Mouse (Mus musculus) thymus, postnatal 14 days (tissue): ENCODE data around the gene Nceh1.
A peak's percentile ranks its signal among the peaks of the same experiment; 100 is the strongest.
"Not testable (repeated sequence)": the region's sequence is repeated elsewhere in the genome, so short reads cannot be mapped to it uniquely, and the experiment has no call there.

Source experiments
- DNase-seq: peaks from one replicate; pipeline ENCODE4 v3.0.0; 2021

Gene Nceh1

DNA sequence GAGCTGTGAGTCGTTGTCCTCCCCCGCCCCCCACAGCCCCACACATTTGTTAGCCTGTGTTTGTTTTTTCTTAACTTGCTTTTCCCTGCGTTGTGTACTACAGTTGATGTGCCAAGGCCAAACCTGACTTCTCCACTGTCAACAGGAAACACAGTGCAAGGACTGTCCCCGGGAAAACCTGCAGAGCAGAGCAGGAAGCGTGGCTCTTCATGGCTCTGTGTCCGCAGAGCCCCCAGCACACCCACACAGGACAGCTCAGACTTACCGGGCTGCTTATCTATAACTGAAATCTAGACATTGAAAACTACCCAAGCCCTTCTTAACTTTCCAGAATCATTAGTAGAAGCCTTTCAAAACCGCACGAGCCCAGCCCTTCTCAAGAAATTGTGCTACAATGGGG, 102.3 kb downstream of the Nceh1 start:
- peak; percentile 28 for DNase-seq

GRCm38 (mm10) chr3:27288301-27288700, 105.5 kb downstream of the Nceh1 start:
- DNase-seq = no peak

DNA sequence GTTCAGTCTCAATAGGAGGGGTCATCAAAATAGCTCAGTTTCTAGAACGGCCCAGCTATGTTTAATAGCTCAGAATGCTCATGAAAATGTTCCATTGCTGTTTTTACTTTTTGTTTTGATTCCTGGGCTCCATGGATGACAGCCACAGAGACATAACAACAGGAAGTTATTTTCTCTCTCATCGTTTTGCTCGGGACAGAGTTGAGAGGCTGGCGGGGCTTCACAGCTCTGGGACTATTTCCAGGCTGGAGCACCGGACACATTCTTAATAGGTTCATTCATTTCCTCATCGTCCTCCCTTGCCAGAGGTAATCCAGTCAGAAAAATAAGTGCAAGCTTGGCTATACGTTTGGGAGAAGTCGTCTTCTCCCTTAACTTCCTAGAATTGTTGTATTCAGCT, 106.1 kb downstream of the Nceh1 start:
- no peak for DNase-seq

DNA sequence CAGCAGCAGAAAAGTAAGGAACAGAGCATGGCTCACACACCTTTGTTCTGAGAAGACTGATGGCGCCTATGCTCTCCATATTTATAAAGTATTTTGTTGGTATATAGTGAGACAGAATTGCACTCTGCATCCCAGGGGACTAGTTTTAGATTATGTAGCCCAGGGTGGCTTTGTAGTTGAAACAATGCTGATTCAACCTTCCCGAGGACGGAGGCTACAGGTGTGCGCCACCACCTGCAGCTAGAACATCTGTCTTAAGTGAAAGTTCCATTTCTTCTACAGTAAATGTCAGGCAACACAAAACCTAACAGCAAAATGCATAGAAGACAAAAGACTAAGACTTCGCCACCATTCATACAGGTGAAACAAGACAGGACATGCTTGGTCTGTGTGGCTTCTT, 107.5 kb downstream of the Nceh1 start:
- DNase-seq = no peak

DNA sequence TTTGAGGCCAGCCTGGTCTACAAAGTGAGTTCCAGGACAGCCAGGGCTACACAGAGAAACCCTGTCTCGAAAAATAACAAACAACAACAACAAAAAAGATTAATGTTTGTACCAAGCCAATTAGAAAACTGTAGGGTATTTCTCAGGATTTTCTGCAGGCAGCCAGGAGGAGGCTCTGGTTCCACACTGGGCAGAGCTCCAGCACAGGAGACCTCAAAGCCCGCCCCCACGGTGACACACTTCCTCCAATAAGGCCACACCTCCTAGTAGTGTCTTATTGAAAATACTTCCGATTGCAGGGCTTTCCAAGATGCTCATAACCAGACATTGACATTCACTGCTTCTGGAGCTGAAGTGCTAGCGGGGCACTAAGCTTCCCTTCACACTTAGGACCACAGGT, 108.2 kb downstream of the Nceh1 start:
- not testable (repeated sequence) for DNase-seq

GRCm38 (mm10) chr3:27291411-27291810, 108.6 kb downstream of the Nceh1 start:
- DNase-seq = not testable (repeated sequence)

- no peak for DNase-seq
These were observed 111.0 kb downstream of the Nceh1 start for GRCm38 (mm10) chr3:27293645-27294385.

- DNase-seq = no peak
These were observed 117.7 kb downstream of the Nceh1 start for GRCm38 (mm10) chr3:27300451-27300850.

DNA sequence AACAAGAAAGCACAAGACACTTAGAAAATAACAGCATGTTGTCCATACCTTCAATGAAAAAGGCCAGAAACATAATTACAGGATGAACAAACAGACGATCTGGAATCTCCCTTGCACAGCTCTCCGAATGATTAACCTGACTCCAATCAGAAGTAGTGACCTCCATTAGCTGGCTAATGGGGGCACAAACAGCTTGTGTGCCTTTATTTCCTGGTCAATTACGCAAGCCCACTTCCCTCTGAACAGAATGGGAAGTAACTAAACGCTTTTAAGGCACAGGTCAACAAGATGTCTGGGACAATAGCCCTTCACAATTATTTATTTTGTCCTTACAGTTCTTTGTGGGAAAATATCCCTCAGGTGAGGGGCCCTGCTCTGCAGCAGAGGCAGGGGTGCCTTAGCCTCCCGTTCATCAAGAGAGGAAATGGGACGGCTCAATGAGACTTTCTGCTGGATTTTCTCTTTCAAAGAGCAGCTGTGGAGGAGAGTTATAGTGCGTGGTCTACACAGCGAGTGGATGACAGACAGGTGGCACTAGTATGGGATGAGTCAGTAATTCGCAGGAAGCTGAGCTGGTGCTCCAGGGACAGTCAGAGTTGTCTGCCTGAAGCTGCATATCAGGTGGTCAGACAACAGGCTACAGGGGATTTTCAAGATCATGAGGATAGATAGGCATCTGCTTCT, 119.7 kb downstream of the Nceh1 start:
- no peak for DNase-seq

- DNase-seq = no peak
These were observed 124.0 kb downstream of the Nceh1 start for GRCm38 (mm10) chr3:27306815-27307214.

GRCm38 (mm10) chr3:27310973-27311372, 128.2 kb downstream of the Nceh1 start:
- no peak for DNase-seq

DNA sequence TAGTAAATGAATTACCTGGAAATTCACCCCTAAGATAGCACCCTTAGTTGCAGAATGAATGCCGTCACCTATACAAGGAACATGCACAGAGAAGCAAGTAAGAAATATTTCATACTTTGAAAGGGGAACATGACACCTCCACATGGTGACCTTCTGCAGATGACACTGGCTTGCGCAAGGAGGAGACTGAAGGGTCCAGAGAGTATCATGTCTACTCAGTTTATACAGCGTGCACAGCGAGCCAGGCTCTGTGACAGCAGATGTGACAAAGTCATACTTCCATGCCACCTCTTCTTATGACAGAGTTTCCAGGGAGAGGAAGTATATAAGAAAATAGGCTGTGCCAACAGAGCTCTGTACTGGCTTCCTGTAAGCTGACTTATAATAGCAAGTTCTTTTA, 128.7 kb downstream of the Nceh1 start:
- DNase-seq = no peak

DNA sequence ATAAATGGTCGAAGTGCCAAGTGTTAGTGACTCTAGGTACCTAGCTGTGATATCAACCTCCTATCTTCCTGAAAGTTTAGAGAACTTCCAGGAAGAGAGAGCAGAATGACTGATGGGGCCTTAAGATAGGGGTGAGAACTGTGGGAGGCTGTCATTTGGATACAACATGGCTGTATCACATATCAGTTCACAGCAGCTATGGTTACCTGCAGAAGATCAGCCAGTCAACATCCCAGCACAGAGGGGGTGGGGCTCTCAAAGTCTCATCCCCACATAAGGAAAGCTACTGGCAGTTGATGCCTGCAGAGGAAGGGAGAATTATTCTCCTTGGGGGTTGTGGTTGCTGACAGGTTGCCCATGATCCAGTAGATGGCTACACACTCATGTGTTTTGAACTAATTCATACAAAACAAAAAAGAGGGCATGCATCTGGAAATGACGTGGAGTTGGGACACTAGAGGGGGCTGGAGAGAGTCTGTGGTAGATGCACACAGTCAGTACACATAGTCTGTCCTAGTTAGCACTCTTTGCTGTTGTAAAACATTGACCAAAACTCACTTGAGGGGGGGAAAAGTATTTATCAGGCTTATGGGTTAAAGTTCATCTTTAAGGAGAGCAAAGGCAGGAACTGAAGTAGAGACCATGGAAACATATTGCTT, 131.9 kb downstream of the Nceh1 start:
- peak; percentile 54 for DNase-seq

- peak; percentile 60 for DNase-seq
These were observed 134.0 kb downstream of the Nceh1 start, which contains the start of gene Tnfsf10 for GRCm38 (mm10) chr3:27316559-27317287. TSS of gene Tnfsf10 (plus strand) at chr3:27317028.

DNA sequence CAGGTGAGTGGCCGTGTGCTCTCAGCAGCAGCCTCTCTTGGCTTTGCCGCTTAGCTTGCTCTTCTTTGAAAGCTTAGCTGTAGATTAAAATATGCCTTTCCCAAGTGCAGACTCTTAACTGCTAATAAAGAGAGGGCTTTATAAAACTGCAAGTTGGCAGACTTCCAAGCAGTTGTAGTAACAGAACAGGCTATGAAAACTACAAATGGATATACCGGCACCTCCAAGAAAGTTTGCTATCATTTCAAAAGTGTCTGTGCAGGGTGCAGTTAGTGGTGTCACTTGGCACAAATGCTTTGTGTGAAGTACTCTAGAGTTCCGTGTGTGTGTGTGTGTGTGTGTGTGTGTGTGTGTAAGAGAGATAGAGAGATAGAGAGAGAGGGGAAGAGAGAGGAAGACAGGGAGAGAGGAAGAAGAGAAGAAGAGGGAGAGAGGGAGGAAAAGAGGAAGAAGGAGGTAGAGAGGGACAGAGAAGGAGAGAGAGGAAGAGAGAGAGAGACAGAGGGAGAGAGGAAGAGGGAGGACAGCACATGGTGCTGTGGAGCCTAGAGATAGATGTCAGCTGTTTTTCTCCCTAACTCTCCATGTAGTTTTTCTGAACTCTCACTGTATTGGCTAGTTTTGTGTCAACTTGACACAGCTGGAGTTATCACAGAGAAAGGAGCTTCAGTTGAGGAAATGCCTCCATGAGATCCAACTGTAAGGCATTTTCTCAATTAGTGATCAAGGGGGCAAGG, 134.7 kb downstream of the Nceh1 start:
- DNase-seq = no peak

- DNase-seq = no peak
These were observed 136.9 kb downstream of the Nceh1 start for GRCm38 (mm10) chr3:27319650-27320049.

GRCm38 (mm10) chr3:27320613-27321495, 138.1 kb downstream of the Nceh1 start:
- no peak for DNase-seq

- no peak for DNase-seq
These were observed 139.8 kb downstream of the Nceh1 start for GRCm38 (mm10) chr3:27322591-27322990.

GRCm38 (mm10) chr3:27323551-27323950, 140.8 kb downstream of the Nceh1 start:
- no peak for DNase-seq

GRCm38 (mm10) chr3:27326633-27327191, 143.9 kb downstream of the Nceh1 start:
- no peak for DNase-seq

DNA sequence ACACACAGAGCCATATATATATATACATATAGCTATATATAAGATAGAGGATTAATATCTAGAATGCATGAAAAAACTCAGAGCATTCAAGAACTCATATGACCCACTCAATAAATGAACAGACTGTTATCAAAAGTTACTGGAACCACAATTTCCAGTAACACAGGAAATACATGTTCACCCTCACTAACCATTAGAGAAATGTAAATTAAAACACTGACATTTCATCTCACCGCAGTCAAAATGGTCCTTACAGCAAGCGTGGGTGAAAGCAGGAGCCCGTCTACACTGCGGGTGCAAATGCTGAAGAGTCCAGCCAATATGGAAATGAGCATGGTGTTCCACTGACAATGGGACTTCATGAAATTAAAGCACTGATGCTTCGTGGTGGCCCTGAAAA, 147.9 kb downstream of the Nceh1 start:
- no peak for DNase-seq
